Comparison of ENCODE assay signal across 23 mouse cellular contexts in genomic region chr8:91611191-91611590, GRCm38 (mm10).
A peak's percentile ranks its signal among the peaks of the same experiment; 100 is the strongest.
DNase-seq lines count a peak whose midpoint lies in the region; ATAC-seq and TF ChIP-seq lines count a peak whose summit lies in the region.
"Had no signal": no experiment of that assay in that cellular context is flagged by ENCODE, and none has a peak within 500 bp of the region (broad histone marks: within the 10 kb centered on the region; RNA-seq: fewer than 3 reads in every experiment).

No protein-coding gene starts in this region.

- no peak for TF ChIP-seq POLR2A in lung, adult 2 months (IDR thresholded peaks at IDR 0.05; ENCODE audit: borderline replicate concordance, extremely low read depth, low read depth, low read length)

- no peak for ATAC-seq in forebrain, embryonic 13.5 days
- no peak for ATAC-seq in forebrain, embryonic 12.5 days (ENCODE audit: low FRiP score)
- peak; percentile 18; the same call in 1 of the 2 replicates for ATAC-seq in midbrain, embryonic 13.5 days
- no peak for ATAC-seq in midbrain, embryonic 11.5 days (ENCODE audit: low FRiP score)
- ATAC-seq in hindbrain, embryonic 12.5 days (ENCODE audit: low FRiP score) = no peak; the same call in 1 of the 2 replicates
- ATAC-seq: intestine, embryonic 16.5 days; Patski had no signal

- H3K4me3 ChIP-seq in forebrain, embryonic 13.5 days = no peak overlapping the region
- no peak overlapping the region for H3K4me3 ChIP-seq in forebrain, embryonic 12.5 days (replicated peaks)
- H3K4me3 ChIP-seq in midbrain, embryonic 13.5 days (replicated peaks) = no peak overlapping the region
- no peak overlapping the region for H3K4me3 ChIP-seq in midbrain, embryonic 11.5 days (ENCODE audit: low read depth, low read length)
- no peak overlapping the region for H3K4me3 ChIP-seq in hindbrain, embryonic 12.5 days
- H3K4me3 ChIP-seq in lung, adult 2 months (replicated peaks; ENCODE audit: extremely low read depth, low read depth, low read length) = no peak overlapping the region
- H3K4me3 ChIP-seq: forebrain, embryonic 15.5 days; heart, embryonic 10.5 days; heart, embryonic 15.5 days; liver, embryonic 15.5 days; lung, embryonic 15.5 days had no signal

- WGBS in forebrain, embryonic 13.5 days = 73% methylated on average over 7 of the region's 7 CpGs
- WGBS in forebrain, embryonic 12.5 days = 78% methylated on average over 7 of the region's 7 CpGs
- 47% methylated on average over 7 of the region's 7 CpGs for WGBS in midbrain, embryonic 13.5 days
- 53% methylated on average over 7 of the region's 7 CpGs for WGBS in midbrain, embryonic 11.5 days
- 57% methylated on average over 7 of the region's 7 CpGs for WGBS in hindbrain, embryonic 12.5 days
- 79% methylated on average over 7 of the region's 7 CpGs for WGBS in lung, adult 2 months

- H3K4me1 ChIP-seq in forebrain, embryonic 13.5 days = peaks cover 38% of the 10 kb centered on the region
- peaks cover 47% of the 10 kb centered on the region for H3K4me1 ChIP-seq in forebrain, embryonic 12.5 days
- peaks cover 51% of the 10 kb centered on the region for H3K4me1 ChIP-seq in midbrain, embryonic 13.5 days (replicated peaks)
- peaks cover 32% of the 10 kb centered on the region for H3K4me1 ChIP-seq in midbrain, embryonic 11.5 days (ENCODE audit: control insufficient read depth, insufficient read depth, low read length)
- H3K4me1 ChIP-seq in hindbrain, embryonic 12.5 days = peaks cover 52% of the 10 kb centered on the region
- H3K4me1 ChIP-seq in lung, adult 2 months (ENCODE audit: control insufficient read depth, insufficient read depth, low read length) = peaks cover 5% of the 10 kb centered on the region; the same call in 1 of the 2 replicates
- H3K4me1 ChIP-seq: liver, embryonic 15.5 days had no signal

- H3K27me3 ChIP-seq in forebrain, embryonic 13.5 days = peaks cover 35% of the 10 kb centered on the region
- peaks cover 61% of the 10 kb centered on the region for H3K27me3 ChIP-seq in forebrain, embryonic 12.5 days
- peaks cover 29% of the 10 kb centered on the region for H3K27me3 ChIP-seq in midbrain, embryonic 13.5 days
- no peaks in the 10 kb centered on the region for H3K27me3 ChIP-seq in midbrain, embryonic 11.5 days (ENCODE audit: control insufficient read depth, insufficient read depth, low read length)
- peaks cover 8% of the 10 kb centered on the region; the same call in 1 of the 2 replicates for H3K27me3 ChIP-seq in hindbrain, embryonic 12.5 days
- H3K27me3 ChIP-seq: heart, embryonic 15.5 days; liver, embryonic 15.5 days; lung, embryonic 15.5 days; Patski had no signal

- no peak for DNase-seq in midbrain, embryonic 11.5 days (ENCODE audit: low spot score, missing footprints)
- peak; percentile 57 for DNase-seq in retina, embryonic 14.5 days (ENCODE audit: low spot score)
- no peak for DNase-seq in adrenal gland, postnatal 25 days
- DNase-seq in lung, adult 2 months = no peak
- DNase-seq: adrenal gland, postnatal 14 days; cerebellum, adult 18-20 months; gastrocnemius, postnatal 25 days; heart, adult 11 months; kidney, adult 9 months; kidney, postnatal 14 days; layer of hippocampus, adult 9-11 months had no signal

- no peaks in the 10 kb centered on the region for H3K9me3 ChIP-seq in forebrain, embryonic 13.5 days (replicated peaks)
- H3K9me3 ChIP-seq in forebrain, embryonic 12.5 days = no peaks in the 10 kb centered on the region
- H3K9me3 ChIP-seq in midbrain, embryonic 13.5 days = no peaks in the 10 kb centered on the region
- no peaks in the 10 kb centered on the region for H3K9me3 ChIP-seq in midbrain, embryonic 11.5 days (ENCODE audit: control insufficient read depth, low read length)
- no peaks in the 10 kb centered on the region for H3K9me3 ChIP-seq in hindbrain, embryonic 12.5 days (replicated peaks)
- H3K9me3 ChIP-seq: forebrain, embryonic 15.5 days; G1E; heart, embryonic 10.5 days; heart, embryonic 15.5 days; liver, embryonic 15.5 days; lung, embryonic 15.5 days had no signal

- H3K36me3 ChIP-seq in forebrain, embryonic 13.5 days (ENCODE audit: poor library complexity, severe bottlenecking) = no peaks in the 10 kb centered on the region
- no peaks in the 10 kb centered on the region for H3K36me3 ChIP-seq in forebrain, embryonic 12.5 days (replicated peaks)
- H3K36me3 ChIP-seq in midbrain, embryonic 13.5 days = no peaks in the 10 kb centered on the region
- H3K36me3 ChIP-seq in midbrain, embryonic 11.5 days (ENCODE audit: control insufficient read depth, insufficient read depth, low read length) = no peaks in the 10 kb centered on the region
- no peaks in the 10 kb centered on the region for H3K36me3 ChIP-seq in hindbrain, embryonic 12.5 days
- H3K36me3 ChIP-seq: forebrain, embryonic 15.5 days; heart, embryonic 10.5 days; heart, embryonic 15.5 days; liver, embryonic 15.5 days; lung, embryonic 15.5 days had no signal

- H3K27ac ChIP-seq in forebrain, embryonic 13.5 days = no peak overlapping the region
- H3K27ac ChIP-seq in forebrain, embryonic 12.5 days = no peak overlapping the region
- H3K27ac ChIP-seq in midbrain, embryonic 13.5 days = peak overlapping the region; percentile 54; the same call in 1 of the 2 replicates
- H3K27ac ChIP-seq in midbrain, embryonic 11.5 days (ENCODE audit: low read depth, low read length) = no peak overlapping the region
- peak overlapping the region; percentile 55; the same call in 1 of the 2 replicates for H3K27ac ChIP-seq in hindbrain, embryonic 12.5 days
- H3K27ac ChIP-seq: forebrain, embryonic 15.5 days; heart, embryonic 10.5 days; heart, embryonic 15.5 days; liver, embryonic 15.5 days; lung, embryonic 15.5 days had no signal

- TF ChIP-seq CTCF in lung, adult 2 months (IDR thresholded peaks at IDR 0.05; ENCODE audit: insufficient read depth, low read length) = no peak

- H3K4me2 ChIP-seq in forebrain, embryonic 13.5 days = peak overlapping the region; percentile 43; the same call in 1 of the 2 replicates
- H3K4me2 ChIP-seq in forebrain, embryonic 12.5 days = no peak overlapping the region
- H3K4me2 ChIP-seq in midbrain, embryonic 13.5 days (replicated peaks) = peak overlapping the region; percentile 29; the same call in 1 of the 2 replicates
- no peak overlapping the region for H3K4me2 ChIP-seq in midbrain, embryonic 11.5 days
- H3K4me2 ChIP-seq in hindbrain, embryonic 12.5 days (replicated peaks) = peak overlapping the region; percentile 9; the same call in 1 of the 2 replicates
- H3K4me2 ChIP-seq: heart, embryonic 15.5 days; liver, embryonic 15.5 days; lung, embryonic 15.5 days had no signal

- H3K9ac ChIP-seq in forebrain, embryonic 13.5 days = no peak overlapping the region
- no peak overlapping the region for H3K9ac ChIP-seq in forebrain, embryonic 12.5 days
- no peak overlapping the region for H3K9ac ChIP-seq in midbrain, embryonic 13.5 days (replicated peaks)
- no peak overlapping the region for H3K9ac ChIP-seq in midbrain, embryonic 11.5 days (ENCODE audit: low read length)
- no peak overlapping the region for H3K9ac ChIP-seq in hindbrain, embryonic 12.5 days
- H3K9ac ChIP-seq: forebrain, embryonic 15.5 days; heart, embryonic 15.5 days; liver, embryonic 15.5 days; lung, embryonic 15.5 days had no signal

Comparison
In these comparisons a context has a peak if more than half of its experiments do, and no peak if none do; other contexts are left out.
1. H3K27ac ChIP-seq: peak in midbrain, embryonic 13.5 days (single experiment) and hindbrain, embryonic 12.5 days (single experiment); none in forebrain, embryonic 13.5 days (single experiment), forebrain, embryonic 12.5 days (single experiment) and midbrain, embryonic 11.5 days (single experiment).
2. H3K4me2 ChIP-seq: peak in forebrain, embryonic 13.5 days (single experiment), midbrain, embryonic 13.5 days (single experiment) and hindbrain, embryonic 12.5 days (single experiment); none in forebrain, embryonic 12.5 days (single experiment) and midbrain, embryonic 11.5 days (single experiment).